Mouse (Mus musculus) kidney, adult 2 months (tissue): ENCODE results near the gene Nek8.

ENCODE experiments used
- CTCF ChIP-seq: fragments of 200-500 bp; conservative IDR thresholded peaks from 2 replicates; pipeline ENCODE4 v1.5.1; 2011; ENCODE audit warnings: low read depth, mild to moderate bottlenecking, control low read depth, low read length, moderate library complexity, mixed read lengths; ENCODE audit not compliant: insufficient read depth, insufficient read length
- POLR2A ChIP-seq: fragments of 200-500 bp; IDR thresholded peaks from one replicate; pipeline ENCODE4 v1.6.1; 2011; ENCODE audit warnings: low read depth, low read length, control low read depth

- TF ChIP-seq CTCF (no peak), POLR2A (no peak)
These were observed 15.8 kb downstream of the Nek8 start for GRCm38 (mm10) chr11:78160675-78161074.
